Mouse (Mus musculus) layer of hippocampus, adult 9-10 months (tissue): ENCODE results near the gene Rpl28.

Experiments used
- DNase-seq: peaks from one replicate; pipeline ENCODE4 v3.0.0; 2022; ENCODE audit warnings: low spot score

The Rpl28 gene

GRCm38 (mm10) chr7:4835631-4836327, 43.1 kb downstream of the Rpl28 start:
- no peak for DNase-seq

GRCm38 (mm10) chr7:4836351-4836792, 43.7 kb downstream of the Rpl28 start:
- DNase-seq = no peak

GRCm38 (mm10) chr7:4837639-4838038, 45.0 kb downstream of the Rpl28 start:
- DNase-seq = no peak

- peak; percentile 67 for DNase-seq
Observed at GRCm38 (mm10) chr7:4842077-4842476, 49.4 kb downstream of the Rpl28 start.

GRCm38 (mm10) chr7:4842634-4843131, 50.0 kb downstream of the Rpl28 start:
- DNase-seq = no peak

- no peak for DNase-seq
Observed at GRCm38 (mm10) chr7:4843604-4844244, 51.0 kb downstream of the Rpl28 start.

GRCm38 (mm10) chr7:4844245-4844916, 51.7 kb downstream of the Rpl28 start, which contains the start of gene Shisa7:
Gene Shisa7, minus strand, starts transcription at chr7:4844696.
- no peak for DNase-seq
